Mouse (Mus musculus): ENCODE results near the gene Cpxm2. TPM values are rescaled to one million over a fixed set of nuclear protein-coding genes. Genes with fewer than 3 reads are reported as not detected.

Cpxm2 gene
- polyA plus RNA-seq, 1 experiment from 2014 or later, result 1.2 TPM

DNA sequence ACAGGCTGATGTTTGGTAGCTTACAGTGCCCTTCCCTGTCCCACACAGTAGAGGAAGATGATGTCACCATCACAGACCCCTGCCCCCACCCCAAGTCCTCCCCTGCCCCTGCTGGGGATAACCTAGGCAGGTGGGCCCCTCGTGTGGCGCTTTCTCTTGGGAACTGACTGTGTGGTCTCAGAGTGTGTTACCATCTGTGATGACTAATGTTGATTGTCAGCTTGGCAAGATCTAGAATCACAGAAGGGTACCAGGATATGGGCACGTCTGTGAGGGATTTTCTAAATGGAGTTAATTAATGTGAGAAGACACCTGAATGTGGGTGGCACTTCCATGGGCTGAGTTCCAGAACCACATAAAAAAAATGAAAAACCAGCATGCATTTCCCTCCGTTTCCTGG, 12.7 kb upstream of the Cpxm2 start:
- H3K36me3 ChIP-seq (ENCODE audit: control insufficient read depth, insufficient read depth, low read length), result no peaks in the 10 kb centered on the region
- 37% methylated on average over 4 of the region's 4 CpGs for whole genome bisulfite sequencing
- no peaks in the 10 kb centered on the region for H3K9me3 ChIP-seq (replicated peaks; ENCODE audit: control insufficient read depth, low read length)
- DNase-seq (ENCODE audit: low spot score) (peak; percentile 88), ATAC-seq (peak; percentile 92)
- no peak overlapping the region for H3K27ac ChIP-seq (ENCODE audit: low read depth, low read length)
- H3K4me1 ChIP-seq (ENCODE audit: control insufficient read depth, insufficient read depth, low read length), result no peaks in the 10 kb centered on the region
- no peak overlapping the region for H3K9ac ChIP-seq (ENCODE audit: low read length)
- no peak overlapping the region for H3K4me2 ChIP-seq (ENCODE audit: low read length)
- H3K4me3 ChIP-seq (ENCODE audit: low read depth, low read length), result no peak overlapping the region
- H3K27me3 ChIP-seq (replicated peaks; ENCODE audit: control insufficient read depth, insufficient read depth, low read length), result no peaks in the 10 kb centered on the region

GRCm38 (mm10) chr7:132162254-132162653, 7.7 kb upstream of the Cpxm2 start:
- peak; percentile 51 for DNase-seq (ENCODE audit: low spot score)
- WGBS, result 59% methylated on average over 3 of the region's 3 CpGs
- no peak; the same call in 1 of the 2 replicates for ATAC-seq
- H3K27ac ChIP-seq (ENCODE audit: low read depth, low read length), result no peak overlapping the region
- no peak overlapping the region for H3K4me2 ChIP-seq (ENCODE audit: low read length)
- H3K4me1 ChIP-seq (ENCODE audit: control insufficient read depth, insufficient read depth, low read length), result peaks cover 4% of the 10 kb centered on the region; the same call in 1 of the 2 replicates
- no peak overlapping the region for H3K9ac ChIP-seq (ENCODE audit: low read length)
- no peaks in the 10 kb centered on the region for H3K36me3 ChIP-seq (ENCODE audit: control insufficient read depth, insufficient read depth, low read length)
- H3K9me3 ChIP-seq (replicated peaks; ENCODE audit: control insufficient read depth, low read length), result no peaks in the 10 kb centered on the region
- no peak overlapping the region for H3K4me3 ChIP-seq (ENCODE audit: low read depth, low read length)
- H3K27me3 ChIP-seq (replicated peaks; ENCODE audit: control insufficient read depth, insufficient read depth, low read length), result no peaks in the 10 kb centered on the region

DNA sequence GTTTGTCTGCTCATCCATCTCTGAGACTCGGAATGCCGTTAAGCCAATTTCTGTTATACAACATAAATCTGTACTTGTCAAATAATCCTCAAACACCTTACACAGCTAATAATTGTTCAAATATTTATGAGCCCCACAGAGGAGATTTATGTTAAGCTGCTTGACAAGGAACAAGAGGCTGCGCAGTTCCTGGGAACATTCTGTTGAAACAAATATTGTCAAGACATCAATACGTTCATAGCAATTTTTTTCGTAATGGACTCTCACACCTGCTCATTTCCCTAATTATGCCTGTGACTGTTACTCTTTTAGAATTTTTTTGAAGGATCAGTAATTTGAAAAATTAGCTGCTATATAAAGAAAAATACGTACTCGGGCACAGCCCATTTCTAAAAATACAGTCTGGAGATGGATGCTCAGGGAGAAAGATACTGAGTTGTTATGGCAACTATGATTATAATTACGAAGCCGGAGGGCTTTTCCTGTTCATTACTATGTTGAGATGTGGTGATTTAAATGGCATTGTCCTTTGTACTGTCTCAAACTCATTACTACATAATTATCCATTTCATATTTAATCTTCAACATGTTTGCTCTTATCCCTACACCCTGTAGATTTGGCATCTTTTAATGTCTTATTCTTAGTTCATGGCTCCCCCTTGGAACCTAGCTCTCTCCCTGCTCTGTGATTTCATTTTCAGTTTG, 3.9 kb upstream of the Cpxm2 start:
- WGBS, result 70% methylated on average over 9 of the region's 9 CpGs
- no peak overlapping the region for H3K4me2 ChIP-seq (ENCODE audit: low read length)
- H3K36me3 ChIP-seq (ENCODE audit: control insufficient read depth, insufficient read depth, low read length), result no peaks in the 10 kb centered on the region
- H3K9me3 ChIP-seq (replicated peaks; ENCODE audit: control insufficient read depth, low read length), result no peaks in the 10 kb centered on the region
- H3K27me3 ChIP-seq (replicated peaks; ENCODE audit: control insufficient read depth, insufficient read depth, low read length), result peaks cover 4% of the 10 kb centered on the region; the same call in 1 of the 2 replicates
- peaks cover 15% of the 10 kb centered on the region for H3K4me1 ChIP-seq (ENCODE audit: control insufficient read depth, insufficient read depth, low read length)
- no peak overlapping the region for H3K4me3 ChIP-seq (ENCODE audit: low read depth, low read length)
- DNase-seq (ENCODE audit: low spot score), result peak; percentile 70
- H3K9ac ChIP-seq (ENCODE audit: low read length), result no peak overlapping the region
- peak overlapping the region; percentile 22; the same call in 1 of the 2 replicates for H3K27ac ChIP-seq (ENCODE audit: low read depth, low read length)
- peak; percentile 64 for ATAC-seq

DNA sequence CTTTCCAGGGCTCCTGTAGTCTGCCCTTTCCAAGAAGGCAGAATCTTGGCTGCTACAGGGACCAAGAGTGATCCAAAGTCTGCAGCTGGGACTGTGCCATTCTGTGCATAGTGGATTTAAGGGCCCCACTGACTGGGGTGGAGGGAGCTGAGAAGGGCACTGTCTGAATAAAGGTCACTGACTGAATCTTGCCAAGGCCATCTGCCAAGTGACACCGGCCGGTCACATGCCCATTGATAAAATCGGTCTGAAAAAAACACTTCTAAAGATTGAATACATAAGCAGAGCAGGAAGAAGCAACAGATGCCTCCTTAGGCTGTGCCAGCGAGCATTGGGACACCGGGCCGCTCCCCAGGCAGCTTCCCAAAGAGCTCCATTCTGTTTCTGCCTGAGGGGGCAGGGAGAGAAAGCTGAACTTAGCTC, 803 bp downstream of the Cpxm2 start:
- Histone ChIP-seq H3K27me3 (replicated peaks; ENCODE audit: control insufficient read depth, insufficient read depth, low read length) (peaks cover 4% of the 10 kb centered on the region; the same call in 1 of the 2 replicates), H3K4me3 (ENCODE audit: low read depth, low read length) (no peak overlapping the region), H3K4me2 (ENCODE audit: low read length) (peak overlapping the region; percentile 71), H3K4me1 (ENCODE audit: control insufficient read depth, insufficient read depth, low read length) (peaks cover 15% of the 10 kb centered on the region), H3K36me3 (ENCODE audit: control insufficient read depth, insufficient read depth, low read length) (no peaks in the 10 kb centered on the region), H3K27ac (ENCODE audit: low read depth, low read length) (no peak overlapping the region), H3K9ac (ENCODE audit: low read length) (no peak overlapping the region), H3K9me3 (replicated peaks; ENCODE audit: control insufficient read depth, low read length) (no peaks in the 10 kb centered on the region)
- 28% methylated on average over 6 of the region's 6 CpGs for WGBS
- ATAC-seq, result peak; percentile 69; the same call in 1 of the 2 replicates
- peak; percentile 70 for DNase-seq (ENCODE audit: low spot score)

- no peaks in the 10 kb centered on the region for H3K9me3 ChIP-seq (replicated peaks; ENCODE audit: control insufficient read depth, low read length)
- no peak overlapping the region for H3K4me3 ChIP-seq (ENCODE audit: low read depth, low read length)
- no peaks in the 10 kb centered on the region for H3K36me3 ChIP-seq (ENCODE audit: control insufficient read depth, insufficient read depth, low read length)
- no peak overlapping the region for H3K9ac ChIP-seq (ENCODE audit: low read length)
- DNase-seq (ENCODE audit: low spot score) (peak; percentile 31), ATAC-seq (no peak)
- WGBS, result 75% methylated on average over 15 of the region's 15 CpGs
- H3K27me3 ChIP-seq (replicated peaks; ENCODE audit: control insufficient read depth, insufficient read depth, low read length), result no peaks in the 10 kb centered on the region
- no peak overlapping the region for H3K27ac ChIP-seq (ENCODE audit: low read depth, low read length)
- no peaks in the 10 kb centered on the region for H3K4me1 ChIP-seq (ENCODE audit: control insufficient read depth, insufficient read depth, low read length)
- H3K4me2 ChIP-seq (ENCODE audit: low read length), result no peak overlapping the region
Observed at GRCm38 (mm10) chr7:132145227-132145800, 9.2 kb downstream of the Cpxm2 start.

DNA sequence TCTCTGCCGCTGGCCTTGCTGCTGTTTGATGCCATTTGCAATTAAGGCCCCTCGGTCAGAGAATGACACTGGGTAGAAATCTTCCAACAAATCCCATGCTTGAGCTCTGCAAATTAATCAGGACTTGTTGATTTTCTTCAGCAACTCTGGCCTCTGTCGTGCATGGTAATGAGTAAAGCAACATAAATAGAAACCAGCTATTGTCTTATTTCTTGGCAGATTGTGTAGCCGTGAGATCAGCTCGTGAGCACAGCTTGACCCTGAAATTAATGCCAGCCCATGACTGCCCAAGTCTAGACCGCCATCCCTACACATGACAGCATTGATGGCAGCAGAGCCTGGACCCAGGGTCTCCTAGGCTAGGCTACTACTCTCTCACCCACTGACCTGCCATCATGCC, 25.9 kb downstream of the Cpxm2 start:
- Histone ChIP-seq H3K4me2 (ENCODE audit: low read length) (no peak overlapping the region), H3K4me3 (ENCODE audit: low read depth, low read length) (no peak overlapping the region), H3K36me3 (ENCODE audit: control insufficient read depth, insufficient read depth, low read length) (no peaks in the 10 kb centered on the region), H3K4me1 (ENCODE audit: control insufficient read depth, insufficient read depth, low read length) (no peaks in the 10 kb centered on the region), H3K27me3 (replicated peaks; ENCODE audit: control insufficient read depth, insufficient read depth, low read length) (no peaks in the 10 kb centered on the region), H3K9me3 (replicated peaks; ENCODE audit: control insufficient read depth, low read length) (0 out of 2 replicates have a peak, but pooled peaks cover under 1% of the 10 kb centered on the region), H3K27ac (ENCODE audit: low read depth, low read length) (no peak overlapping the region), H3K9ac (ENCODE audit: low read length) (no peak overlapping the region)
- ATAC-seq, result no peak
- WGBS, result 28% methylated on average over 6 of the region's 6 CpGs
- DNase-seq (ENCODE audit: low spot score), result peak; percentile 16

GRCm38 (mm10) chr7:132124948-132125347, 29.6 kb downstream of the Cpxm2 start:
- Histone ChIP-seq H3K4me2 (ENCODE audit: low read length) (no peak overlapping the region), H3K4me3 (ENCODE audit: low read depth, low read length) (no peak overlapping the region), H3K27ac (ENCODE audit: low read depth, low read length) (no peak overlapping the region), H3K9me3 (replicated peaks; ENCODE audit: control insufficient read depth, low read length) (no peaks in the 10 kb centered on the region), H3K4me1 (ENCODE audit: control insufficient read depth, insufficient read depth, low read length) (no peaks in the 10 kb centered on the region), H3K27me3 (replicated peaks; ENCODE audit: control insufficient read depth, insufficient read depth, low read length) (no peaks in the 10 kb centered on the region), H3K9ac (ENCODE audit: low read length) (no peak overlapping the region), H3K36me3 (ENCODE audit: control insufficient read depth, insufficient read depth, low read length) (no peaks in the 10 kb centered on the region)
- 72% methylated on average over 7 of the region's 7 CpGs for WGBS
- DNase-seq (ENCODE audit: low spot score) (no peak), ATAC-seq (no peak)

GRCm38 (mm10) chr7:132123211-132123610, 31.3 kb downstream of the Cpxm2 start:
- Histone ChIP-seq H3K4me3 (ENCODE audit: low read depth, low read length) (no peak overlapping the region), H3K36me3 (ENCODE audit: control insufficient read depth, insufficient read depth, low read length) (no peaks in the 10 kb centered on the region), H3K4me1 (ENCODE audit: control insufficient read depth, insufficient read depth, low read length) (no peaks in the 10 kb centered on the region), H3K27me3 (replicated peaks; ENCODE audit: control insufficient read depth, insufficient read depth, low read length) (no peaks in the 10 kb centered on the region), H3K4me2 (ENCODE audit: low read length) (no peak overlapping the region), H3K9ac (ENCODE audit: low read length) (no peak overlapping the region), H3K27ac (ENCODE audit: low read depth, low read length) (no peak overlapping the region), H3K9me3 (replicated peaks; ENCODE audit: control insufficient read depth, low read length) (no peaks in the 10 kb centered on the region)
- WGBS, result 81% methylated on average over 7 of the region's 7 CpGs
- no peak for DNase-seq (ENCODE audit: low spot score)
- ATAC-seq, result no peak

GRCm38 (mm10) chr7:132119817-132120216, 34.7 kb downstream of the Cpxm2 start:
- ATAC-seq, result no peak
- no peaks in the 10 kb centered on the region for H3K4me1 ChIP-seq (ENCODE audit: control insufficient read depth, insufficient read depth, low read length)
- no peaks in the 10 kb centered on the region for H3K27me3 ChIP-seq (replicated peaks; ENCODE audit: control insufficient read depth, insufficient read depth, low read length)
- H3K4me2 ChIP-seq (ENCODE audit: low read length), result no peak overlapping the region
- H3K27ac ChIP-seq (ENCODE audit: low read depth, low read length), result no peak overlapping the region
- no peaks in the 10 kb centered on the region for H3K9me3 ChIP-seq (replicated peaks; ENCODE audit: control insufficient read depth, low read length)
- no peak overlapping the region for H3K9ac ChIP-seq (ENCODE audit: low read length)
- whole genome bisulfite sequencing, result 87% methylated on average over 4 of the region's 4 CpGs
- no peak overlapping the region for H3K4me3 ChIP-seq (ENCODE audit: low read depth, low read length)
- no peaks in the 10 kb centered on the region for H3K36me3 ChIP-seq (ENCODE audit: control insufficient read depth, insufficient read depth, low read length)
- no peak for DNase-seq (ENCODE audit: low spot score)

Measured in forebrain, embryonic 14.5 days (tissue).